Mouse (Mus musculus) liver, postnatal 0 days (tissue): Measurements from ENCODE around the gene Cmtr2.

Source experiments
- CTCF ChIP-seq: sonication (generic); IDR thresholded peaks from 2 replicates; pipeline ENCODE4 v1.5.1; 2016; ENCODE audit warnings: antibody characterized with exemption, low read depth
- EP300 ChIP-seq: IDR thresholded peaks from 2 replicates; pipeline ENCODE4 v1.6.1; 2016; ENCODE audit warnings: antibody characterized with exemption, low read depth, mild to moderate bottlenecking

GRCm38 (mm10) chr8:110185538-110185937, 29.9 kb upstream of the Cmtr2 start:
- TF ChIP-seq CTCF (no peak), EP300 (no peak)
